Mouse (Mus musculus): ENCODE data around the gene Cope. TPM values are rescaled to one million over a fixed set of nuclear protein-coding genes. Genes with fewer than 3 reads are reported as not detected.

Gene Cope
- polyA plus RNA-seq, 1 experiment from 2014 or later, result 354 TPM

DNA sequence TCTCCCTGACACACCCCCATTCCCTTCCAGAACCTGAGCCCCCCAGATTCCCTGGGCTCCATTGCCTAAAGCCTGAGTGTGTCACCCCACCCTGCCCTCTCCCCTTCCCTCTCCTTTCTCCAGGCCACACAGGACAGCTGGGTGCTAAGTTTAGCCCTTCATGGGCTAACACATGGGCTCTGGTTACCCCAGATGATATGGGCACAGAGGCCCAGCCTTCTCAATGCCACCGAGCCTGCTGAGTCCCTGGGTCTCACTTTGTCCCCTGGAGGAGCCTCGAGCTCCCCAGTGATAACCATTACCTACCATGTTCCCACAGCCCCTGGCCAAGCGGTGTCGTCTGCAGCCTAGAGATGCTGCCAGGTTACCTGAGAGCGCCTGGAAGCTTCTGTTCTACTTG lies 15.6 kb downstream of the Cope start:
- no peaks in the 10 kb centered on the region for H3K27me3 ChIP-seq (ENCODE audit: control insufficient read depth, insufficient read depth, low read length)
- no peaks in the 10 kb centered on the region for H3K9me3 ChIP-seq (replicated peaks; ENCODE audit: control insufficient read depth, low read length)
- no peak overlapping the region for H3K27ac ChIP-seq (ENCODE audit: low read length)
- peaks cover 27% of the 10 kb centered on the region for H3K4me1 ChIP-seq (ENCODE audit: control insufficient read depth, insufficient read depth, low read length)
- H3K4me3 ChIP-seq (replicated peaks; ENCODE audit: low read length), result no peak overlapping the region
- WGBS, result 91% methylated on average over 5 of the region's 5 CpGs
- no peak for ATAC-seq (ENCODE audit: insufficient read depth, low FRiP score)
- H3K36me3 ChIP-seq (ENCODE audit: control insufficient read depth, insufficient read depth, low read length), result 0 out of 2 replicates have a peak, but pooled peaks cover 3% of the 10 kb centered on the region
- no peak overlapping the region for H3K4me2 ChIP-seq (ENCODE audit: low read depth, low read length)
- no peak overlapping the region for H3K9ac ChIP-seq (ENCODE audit: low read length)

- Histone ChIP-seq H3K27ac (ENCODE audit: low read length) (no peak overlapping the region), H3K36me3 (ENCODE audit: control insufficient read depth, insufficient read depth, low read length) (no peaks in the 10 kb centered on the region), H3K4me1 (ENCODE audit: control insufficient read depth, insufficient read depth, low read length) (no peaks in the 10 kb centered on the region), H3K4me2 (ENCODE audit: low read depth, low read length) (no peak overlapping the region), H3K9ac (ENCODE audit: low read length) (no peak overlapping the region), H3K9me3 (replicated peaks; ENCODE audit: control insufficient read depth, low read length) (no peaks in the 10 kb centered on the region), H3K4me3 (replicated peaks; ENCODE audit: low read length) (no peak overlapping the region), H3K27me3 (ENCODE audit: control insufficient read depth, insufficient read depth, low read length) (no peaks in the 10 kb centered on the region)
- WGBS, result 92% methylated on average over 3 of the region's 3 CpGs
- no peak for ATAC-seq (ENCODE audit: insufficient read depth, low FRiP score)
Measured at GRCm38 (mm10) chr8:70323716-70324115, 21.4 kb downstream of the Cope start.

- H3K4me1 ChIP-seq (ENCODE audit: control insufficient read depth, insufficient read depth, low read length), result peaks cover 12% of the 10 kb centered on the region; the same call in 1 of the 2 replicates
- no peak overlapping the region for H3K4me3 ChIP-seq (replicated peaks; ENCODE audit: low read length)
- no peaks in the 10 kb centered on the region for H3K9me3 ChIP-seq (replicated peaks; ENCODE audit: control insufficient read depth, low read length)
- H3K27ac ChIP-seq (ENCODE audit: low read length), result no peak overlapping the region
- WGBS, result 93% methylated on average over 6 of the region's 6 CpGs
- peaks cover 6% of the 10 kb centered on the region for H3K36me3 ChIP-seq (ENCODE audit: control insufficient read depth, insufficient read depth, low read length)
- H3K9ac ChIP-seq (ENCODE audit: low read length), result no peak overlapping the region
- no peaks in the 10 kb centered on the region for H3K27me3 ChIP-seq (ENCODE audit: control insufficient read depth, insufficient read depth, low read length)
- no peak for ATAC-seq (ENCODE audit: insufficient read depth, low FRiP score)
- no peak overlapping the region for H3K4me2 ChIP-seq (ENCODE audit: low read depth, low read length)
Measured at GRCm38 (mm10) chr8:70327512-70327911, 25.2 kb downstream of the Cope start.

DNA sequence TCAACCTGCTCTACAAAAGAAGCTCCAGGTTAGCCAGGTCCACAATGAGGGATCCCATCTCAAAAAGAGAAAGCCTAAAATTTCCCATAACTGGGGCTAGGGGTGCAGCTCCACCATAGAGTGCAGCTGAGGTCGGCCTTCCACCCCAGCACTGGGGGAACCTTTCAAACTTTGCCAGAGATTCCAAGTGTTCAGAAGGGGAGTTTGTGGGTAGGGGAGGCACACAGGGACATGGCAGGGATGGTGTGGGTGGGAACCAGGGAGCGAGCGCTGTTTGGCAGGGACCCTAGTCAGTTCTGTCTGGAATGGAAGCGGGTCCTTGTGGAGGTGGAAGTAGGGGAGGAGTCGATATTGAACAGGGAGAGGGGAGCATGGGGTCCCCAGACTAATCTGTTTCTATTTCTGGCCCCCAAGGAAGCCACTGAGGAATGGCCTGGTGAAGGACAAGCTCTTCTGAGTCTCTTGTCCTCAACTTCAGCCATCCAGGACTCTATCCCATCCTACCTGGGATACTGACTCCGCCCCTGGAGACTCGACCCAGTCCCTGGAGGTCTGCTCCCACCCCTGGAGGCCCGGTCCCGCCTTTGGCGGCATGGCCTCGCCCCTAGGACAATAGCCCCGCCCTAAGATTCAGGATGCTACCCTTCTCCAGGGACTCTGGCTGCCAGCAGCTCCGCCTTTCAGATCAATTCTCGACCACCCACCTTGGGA lies 27.0 kb downstream of the Cope start, which contains the start of gene Gdf1:
Gdf1 (plus strand) TSS at position 694 of the 711 bp plus-strand sequence.
- Histone ChIP-seq H3K27me3 (ENCODE audit: control insufficient read depth, insufficient read depth, low read length) (no peaks in the 10 kb centered on the region), H3K9ac (ENCODE audit: low read length) (peak within 1 kb of the TSS; percentile 38), H3K36me3 (ENCODE audit: control insufficient read depth, insufficient read depth, low read length) (peaks cover 20% of the 10 kb centered on the region), H3K4me1 (ENCODE audit: control insufficient read depth, insufficient read depth, low read length) (peaks cover 12% of the 10 kb centered on the region; the same call in 1 of the 2 replicates), H3K4me3 (replicated peaks; ENCODE audit: low read length) (no peak within 1 kb of the TSS; the same call in 1 of the 2 replicates), H3K4me2 (ENCODE audit: low read depth, low read length) (0 out of 2 replicates have a peak within 1 kb of the TSS, but pooled peaks have one; percentile 0), H3K27ac (ENCODE audit: low read length) (no peak within 1 kb of the TSS), H3K9me3 (replicated peaks; ENCODE audit: control insufficient read depth, low read length) (no peaks in the 10 kb centered on the region)
- ATAC-seq (ENCODE audit: insufficient read depth, low FRiP score), result no peak
- 34% methylated on average over 14 of the region's 14 CpGs for WGBS

DNA sequence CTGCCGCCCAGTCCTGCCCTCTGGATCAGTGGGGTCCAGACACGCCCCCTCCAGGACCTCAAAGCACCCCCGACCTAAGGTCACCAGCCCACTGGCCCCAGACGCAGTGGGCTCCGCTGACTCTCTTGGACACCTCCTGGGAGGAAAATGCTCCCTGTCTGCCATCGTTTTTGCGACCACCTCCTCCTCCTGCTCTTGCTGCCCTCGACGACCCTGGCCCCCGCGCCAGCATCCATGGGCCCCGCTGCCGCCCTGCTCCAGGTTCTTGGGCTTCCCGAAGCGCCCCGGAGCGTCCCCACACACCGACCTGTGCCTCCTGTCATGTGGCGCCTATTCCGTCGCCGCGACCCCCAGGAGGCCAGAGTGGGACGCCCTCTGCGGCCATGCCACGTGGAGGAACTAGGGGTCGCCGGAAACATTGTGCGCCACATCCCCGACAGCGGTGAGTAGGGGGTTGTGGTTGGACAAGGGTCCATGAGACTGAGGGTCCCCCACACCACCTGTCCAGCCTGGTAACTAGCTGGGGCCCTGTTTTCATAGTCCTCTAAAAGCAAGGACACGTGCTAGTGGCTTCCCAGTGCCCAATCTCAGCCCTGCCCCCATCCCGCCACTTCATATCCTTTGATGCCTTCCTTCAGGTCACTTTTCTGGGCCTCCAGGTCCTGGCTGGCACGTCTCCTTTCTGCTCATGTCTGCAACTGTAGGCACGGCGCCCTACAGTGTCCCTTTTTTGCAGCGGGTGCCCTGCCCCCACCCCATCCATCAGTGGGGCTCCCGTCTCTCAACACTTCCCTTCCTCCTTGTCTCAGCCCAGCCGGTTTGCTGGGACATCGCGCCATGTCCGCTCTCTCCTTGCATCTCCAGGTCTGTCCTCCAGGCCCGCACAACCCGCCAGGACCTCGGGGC lies 27.8 kb downstream of the Cope start:
- Histone ChIP-seq H3K4me2 (ENCODE audit: low read depth, low read length) (0 out of 2 replicates have a peak overlapping the region, but pooled peaks have one; percentile 0), H3K27me3 (ENCODE audit: control insufficient read depth, insufficient read depth, low read length) (no peaks in the 10 kb centered on the region), H3K9ac (ENCODE audit: low read length) (peak overlapping the region; percentile 38), H3K9me3 (replicated peaks; ENCODE audit: control insufficient read depth, low read length) (no peaks in the 10 kb centered on the region), H3K27ac (ENCODE audit: low read length) (no peak overlapping the region), H3K4me3 (replicated peaks; ENCODE audit: low read length) (no peak overlapping the region; the same call in 1 of the 2 replicates), H3K4me1 (ENCODE audit: control insufficient read depth, insufficient read depth, low read length) (peaks cover 12% of the 10 kb centered on the region; the same call in 1 of the 2 replicates), H3K36me3 (ENCODE audit: control insufficient read depth, insufficient read depth, low read length) (peaks cover 24% of the 10 kb centered on the region)
- ATAC-seq (ENCODE audit: insufficient read depth, low FRiP score), result 0 out of 2 replicates have a peak, but pooled peaks have one; percentile 3
- 17% methylated on average over 45 of the region's 45 CpGs for WGBS

DNA sequence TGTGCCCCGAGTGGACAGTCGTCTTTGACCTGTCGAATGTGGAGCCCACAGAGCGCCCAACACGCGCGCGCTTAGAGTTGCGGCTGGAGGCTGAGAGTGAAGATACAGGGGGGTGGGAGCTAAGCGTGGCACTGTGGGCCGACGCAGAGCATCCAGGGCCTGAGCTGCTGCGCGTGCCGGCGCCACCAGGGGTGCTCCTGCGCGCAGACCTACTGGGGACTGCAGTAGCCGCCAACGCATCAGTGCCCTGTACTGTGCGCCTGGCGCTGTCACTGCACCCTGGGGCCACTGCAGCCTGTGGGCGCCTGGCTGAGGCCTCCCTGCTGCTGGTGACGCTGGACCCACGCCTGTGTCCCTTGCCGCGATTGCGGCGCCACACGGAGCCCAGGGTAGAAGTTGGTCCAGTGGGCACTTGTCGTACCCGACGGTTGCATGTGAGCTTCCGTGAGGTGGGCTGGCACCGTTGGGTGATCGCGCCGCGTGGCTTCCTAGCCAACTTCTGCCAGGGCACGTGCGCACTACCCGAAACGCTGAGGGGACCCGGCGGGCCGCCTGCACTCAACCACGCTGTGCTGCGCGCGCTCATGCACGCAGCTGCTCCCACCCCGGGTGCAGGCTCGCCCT lies 28.5 kb downstream of the Cope start:
- Histone ChIP-seq H3K27ac (ENCODE audit: low read length) (no peak overlapping the region), H3K36me3 (ENCODE audit: control insufficient read depth, insufficient read depth, low read length) (peaks cover 29% of the 10 kb centered on the region), H3K27me3 (ENCODE audit: control insufficient read depth, insufficient read depth, low read length) (no peaks in the 10 kb centered on the region), H3K4me2 (ENCODE audit: low read depth, low read length) (0 out of 2 replicates have a peak overlapping the region, but pooled peaks have one; percentile 0), H3K9ac (ENCODE audit: low read length) (peak overlapping the region; percentile 4; the same call in 1 of the 2 replicates), H3K9me3 (replicated peaks; ENCODE audit: control insufficient read depth, low read length) (no peaks in the 10 kb centered on the region), H3K4me3 (replicated peaks; ENCODE audit: low read length) (no peak overlapping the region), H3K4me1 (ENCODE audit: control insufficient read depth, insufficient read depth, low read length) (peaks cover 12% of the 10 kb centered on the region; the same call in 1 of the 2 replicates)
- peak; percentile 56 for ATAC-seq (ENCODE audit: insufficient read depth, low FRiP score)
- 43% methylated on average over 53 of the region's 53 CpGs for WGBS

GRCm38 (mm10) chr8:70331526-70331925 lies 29.2 kb downstream of the Cope start:
- Histone ChIP-seq H3K27ac (ENCODE audit: low read length) (no peak overlapping the region), H3K4me1 (ENCODE audit: control insufficient read depth, insufficient read depth, low read length) (peaks cover 12% of the 10 kb centered on the region; the same call in 1 of the 2 replicates), H3K9me3 (replicated peaks; ENCODE audit: control insufficient read depth, low read length) (no peaks in the 10 kb centered on the region), H3K27me3 (ENCODE audit: control insufficient read depth, insufficient read depth, low read length) (no peaks in the 10 kb centered on the region), H3K4me3 (replicated peaks; ENCODE audit: low read length) (no peak overlapping the region), H3K4me2 (ENCODE audit: low read depth, low read length) (no peak overlapping the region), H3K36me3 (ENCODE audit: control insufficient read depth, insufficient read depth, low read length) (peaks cover 36% of the 10 kb centered on the region), H3K9ac (ENCODE audit: low read length) (no peak overlapping the region)
- ATAC-seq (ENCODE audit: insufficient read depth, low FRiP score), result no peak
- 80% methylated on average over 19 of the region's 19 CpGs for WGBS

GRCm38 (mm10) chr8:70332070-70332877 lies 30.0 kb downstream of the Cope start:
- Histone ChIP-seq H3K4me1 (ENCODE audit: control insufficient read depth, insufficient read depth, low read length) (peaks cover 12% of the 10 kb centered on the region; the same call in 1 of the 2 replicates), H3K4me3 (replicated peaks; ENCODE audit: low read length) (no peak overlapping the region), H3K9me3 (replicated peaks; ENCODE audit: control insufficient read depth, low read length) (no peaks in the 10 kb centered on the region), H3K9ac (ENCODE audit: low read length) (no peak overlapping the region), H3K4me2 (ENCODE audit: low read depth, low read length) (no peak overlapping the region), H3K27ac (ENCODE audit: low read length) (no peak overlapping the region), H3K36me3 (ENCODE audit: control insufficient read depth, insufficient read depth, low read length) (peaks cover 39% of the 10 kb centered on the region), H3K27me3 (ENCODE audit: control insufficient read depth, insufficient read depth, low read length) (no peaks in the 10 kb centered on the region)
- ATAC-seq (ENCODE audit: insufficient read depth, low FRiP score), result peak; percentile 84
- WGBS, result 29% methylated on average over 41 of the region's 41 CpGs
